Mouse (Mus musculus) heart, adult 11 months (tissue): ENCODE measurements around the gene Zfp780b.
"Not testable (repeated sequence)": the region's sequence is repeated elsewhere in the genome, so short reads cannot be mapped to it uniquely, and the experiment has no call there.

Experiments
- DNase-seq: peaks from one replicate; pipeline ENCODE4 v3.0.0; 2022

The Zfp780b gene

GRCm38 (mm10) chr7:27978683-27979528 is at the start of gene Zfp780b:
Gene Zfp780b (minus strand): TSS chr7:27979171.
- DNase-seq: peak; percentile 97

- DNase-seq: peak; percentile 12
Measured at GRCm38 (mm10) chr7:28014445-28014810, 35.5 kb upstream of the Zfp780b start.

- peak; percentile 98 for DNase-seq
Measured at GRCm38 (mm10) chr7:28013549-28014444, 34.8 kb upstream of the Zfp780b start, which contains the start of gene Zfp850. Gene Zfp850 (minus strand): TSS chr7:28014115.

GRCm38 (mm10) chr7:28010271-28010670 is 31.3 kb upstream of the Zfp780b start:
- DNase-seq: no peak

- peak; percentile 57 for DNase-seq
Measured at GRCm38 (mm10) chr7:27982197-27982596, 3.2 kb upstream of the Zfp780b start.

- not testable (repeated sequence) for DNase-seq
Measured at GRCm38 (mm10) chr7:27949451-27949850, 29.5 kb downstream of the Zfp780b start.

- DNase-seq: not testable (repeated sequence)
Measured at GRCm38 (mm10) chr7:27941869-27942268, 37.1 kb downstream of the Zfp780b start.

- DNase-seq: not testable (repeated sequence)
Measured at GRCm38 (mm10) chr7:27933800-27934158, 45.2 kb downstream of the Zfp780b start.

- no peak for DNase-seq
Measured at GRCm38 (mm10) chr7:27933050-27933799, 45.7 kb downstream of the Zfp780b start.

- peak; percentile 96 for DNase-seq
Measured at GRCm38 (mm10) chr7:27928818-27929695, 49.9 kb downstream of the Zfp780b start, which contains the start of gene Zfp974. Gene Zfp974 (minus strand): TSS chr7:27929460.

- not testable (repeated sequence) for DNase-seq
Measured at GRCm38 (mm10) chr7:27927041-27927440, 51.9 kb downstream of the Zfp780b start.

GRCm38 (mm10) chr7:27910952-27911351 is 68.0 kb downstream of the Zfp780b start:
- not testable (repeated sequence) for DNase-seq
